Mouse (Mus musculus) MEL (cell line): ENCODE data around the gene Gpr143. TPM values are rescaled to one million over a fixed set of nuclear protein-coding genes. Genes with fewer than 3 reads are reported as not detected.

Experiments
- DNase-seq: peaks from one replicate; pipeline ENCODE4 v3.0.0; 2011; ENCODE audit warnings: low read depth, low spot score
- H3K27ac ChIP-seq: 2 replicates; pipeline ENCODE4 v1.5.1; 2012; ENCODE audit warnings: low read depth, mild to moderate bottlenecking, control low read depth, low read length, moderate library complexity; ENCODE audit not compliant: control insufficient read depth
- H3K27me3 ChIP-seq, 2 experiments: fragments of 150-350 bp in 1 of 2; sonication (generic) in 1 of 2; 2 replicates each; pipeline ENCODE4 v1.6.1; 2012; ENCODE audit warnings: low read length in 2 of 2, mild to moderate bottlenecking in 2 of 2, improper control_type of control experiment in 1 of 2, moderate library complexity in 1 of 2; ENCODE audit not compliant: insufficient read depth in 2 of 2, control insufficient read depth in 1 of 2
- H3K36me3 ChIP-seq, 2 experiments: 2 replicates each; pipeline ENCODE4 v1.6.1; 2012 to 2014; ENCODE audit warnings: low read length in 2 of 2, improper control_type of control experiment in 1 of 2, inconsistent platforms in 1 of 2, mild to moderate bottlenecking in 1 of 2; ENCODE audit not compliant: insufficient read depth in 2 of 2, control insufficient read depth in 1 of 2
- H3K4me1 ChIP-seq, 2 experiments: fragments of 150-350 bp in 1 of 2; sonication (generic) in 1 of 2; 2 replicates each; pipeline ENCODE4 v1.6.1; 2012; ENCODE audit warnings: low read length in 2 of 2, improper control_type of control experiment in 1 of 2, mild to moderate bottlenecking in 1 of 2; ENCODE audit not compliant: insufficient read depth in 2 of 2, control insufficient read depth in 1 of 2
- H3K4me3 ChIP-seq, 2 experiments: fragments of 150-350 bp in 1 of 2; sonication (generic) in 1 of 2; 2 replicates each; pipeline ENCODE4 v1.5.1; 2012; ENCODE audit warnings: low read depth in 2 of 2, low read length in 2 of 2, mild to moderate bottlenecking in 2 of 2, moderate library complexity in 2 of 2, control low read depth in 1 of 2, improper control_type of control experiment in 1 of 2; ENCODE audit not compliant: control insufficient read depth in 1 of 2, insufficient read depth in 1 of 2
- H3K79me2 ChIP-seq: 2 replicates; pipeline ENCODE4 v1.6.1; 2012; ENCODE audit warnings: mild to moderate bottlenecking, low read length, moderate library complexity; ENCODE audit not compliant: control insufficient read depth, poor library complexity, insufficient read depth
- H3K9ac ChIP-seq: 2 replicates; pipeline ENCODE4 v1.6.1; 2012; ENCODE audit warnings: low read depth, mild to moderate bottlenecking, control low read depth, low read length, moderate library complexity; ENCODE audit not compliant: control insufficient read depth, poor library complexity, severe bottlenecking
- H3K9me3 ChIP-seq: fragments of 150-350 bp; sonication (generic); replicated peaks from 2 replicates; pipeline ENCODE4 v1.6.1; 2012; ENCODE audit warnings: mild to moderate bottlenecking, low read length, improper control_type of control experiment, moderate library complexity; ENCODE audit not compliant: insufficient read depth
- BHLHE40 ChIP-seq: IDR thresholded peaks from 2 replicates; pipeline ENCODE4 v1.6.1; 2012; ENCODE audit warnings: low read depth, mild to moderate bottlenecking, inconsistent platforms, low read length, improper control_type of control experiment, borderline replicate concordance
- ETS1 ChIP-seq: IDR thresholded peaks from 2 replicates; pipeline ENCODE4 v1.6.1; 2012; ENCODE audit warnings: low read depth, mild to moderate bottlenecking, inconsistent platforms, low read length, improper control_type of control experiment, moderate library complexity
- GABPA ChIP-seq: IDR thresholded peaks from 2 replicates; pipeline ENCODE4 v1.6.1; 2012; ENCODE audit warnings: low read depth, mild to moderate bottlenecking, inconsistent platforms, low read length, improper control_type of control experiment, moderate library complexity
- HCFC1 ChIP-seq: IDR thresholded peaks from 2 replicates; pipeline ENCODE4 v1.6.1; 2012; ENCODE audit warnings: low read depth, mild to moderate bottlenecking, inconsistent platforms, low read length, improper control_type of control experiment, moderate library complexity
- KAT2A ChIP-seq: conservative IDR thresholded peaks from 2 replicates; pipeline ENCODE4 v1.6.1; 2012; ENCODE audit warnings: low read depth, low read length, improper control_type of control experiment, inconsistent platforms
- MAFK ChIP-seq: IDR thresholded peaks from 2 replicates; pipeline ENCODE4 v1.6.1; 2011; ENCODE audit warnings: low read depth, mild to moderate bottlenecking, low read length, improper control_type of control experiment, borderline replicate concordance
- MXI1 ChIP-seq: IDR thresholded peaks from 2 replicates; pipeline ENCODE4 v1.6.1; 2011; ENCODE audit warnings: mild to moderate bottlenecking, low read depth, low read length, improper control_type of control experiment
- MYB ChIP-seq: IDR thresholded peaks from 2 replicates; pipeline ENCODE4 v1.6.1; 2011; ENCODE audit warnings: mild to moderate bottlenecking, low read depth, low read length, improper control_type of control experiment
- MYC ChIP-seq: IDR thresholded peaks from 2 replicates; pipeline ENCODE4 v1.6.1; 2011; ENCODE audit warnings: low read depth, mild to moderate bottlenecking, low read length, improper control_type of control experiment, moderate library complexity
- NELFE ChIP-seq: IDR thresholded peaks from 2 replicates; pipeline ENCODE4 v1.6.1; 2011; ENCODE audit warnings: low read depth, low read length, improper control_type of control experiment
- POLR2A ChIP-seq, 2 experiments: IDR thresholded peaks; 2 replicates each; pipeline ENCODE4 v1.6.1; 2011 to 2012; ENCODE audit warnings: low read length in 2 of 2, mild to moderate bottlenecking in 2 of 2, control low read depth in 1 of 2, improper control_type of control experiment in 1 of 2, low read depth in 1 of 2, moderate library complexity in 1 of 2; ENCODE audit not compliant: control insufficient read depth in 1 of 2, insufficient read depth in 1 of 2, poor library complexity in 1 of 2
- TBP ChIP-seq: IDR thresholded peaks from 2 replicates; pipeline ENCODE4 v1.8.0; 2011; ENCODE audit warnings: low read depth, low read length, improper control_type of control experiment
- TCF12 ChIP-seq: IDR thresholded peaks from 2 replicates; pipeline ENCODE4 v1.6.1; 2014; ENCODE audit warnings: low read depth, mild to moderate bottlenecking, inconsistent platforms, low read length, improper control_type of control experiment, moderate library complexity
- USF2 ChIP-seq, 2 experiments: IDR thresholded peaks; 2 replicates each; pipeline ENCODE4 v1.6.1; 2011 to 2012; ENCODE audit warnings: improper control_type of control experiment in 2 of 2, low read length in 2 of 2, borderline replicate concordance in 1 of 2, inconsistent platforms in 1 of 2, low read depth in 1 of 2, mild to moderate bottlenecking in 1 of 2; ENCODE audit not compliant: insufficient read depth in 1 of 2
- ZC3H11A ChIP-seq: IDR thresholded peaks from 2 replicates; pipeline ENCODE4 v1.6.1; 2012; ENCODE audit warnings: low read depth, mild to moderate bottlenecking, inconsistent platforms, low read length, improper control_type of control experiment
- ZKSCAN1 ChIP-seq: IDR thresholded peaks from 2 replicates; pipeline ENCODE4 v1.6.1; 2012; ENCODE audit warnings: low read depth, mild to moderate bottlenecking, inconsistent platforms, low read length, improper control_type of control experiment, moderate library complexity
- ZMIZ1 ChIP-seq: IDR thresholded peaks from 2 replicates; pipeline ENCODE4 v1.6.1; 2012; ENCODE audit warnings: low read depth, mild to moderate bottlenecking, inconsistent platforms, low read length, improper control_type of control experiment, moderate library complexity
- ZNF384 ChIP-seq: IDR thresholded peaks from 2 replicates; pipeline ENCODE4 v1.6.1; 2012; ENCODE audit warnings: low read depth, mild to moderate bottlenecking, inconsistent platforms, low read length, improper control_type of control experiment
- polyA plus RNA-seq, 2 experiments: library from polyadenylated mRNA; stranded (reverse) in 1 of 2; unstranded in 1 of 2; fragments of >175 nt in 1 of 2; fragments of >200 nt in 1 of 2; gene quantifications; 2 replicates each; pipeline versions ENCODE4 v1.2.1 to v1.2.4; 2012; ENCODE audit warnings: low replicate concordance in 2 of 2, low read depth in 1 of 2; ENCODE audit not compliant: insufficient read length in 2 of 2, insufficient read depth in 1 of 2, missing spikeins in 1 of 2
- total RNA-seq: library from RNA; depleted of rRNA; stranded (reverse); fragments of 300-350 nt; gene quantifications from 2 replicates; pipeline ENCODE4 v1.2.3, GENCODE M21; 2012

Gene Gpr143
- total and polyA plus RNA-seq, 3 experiments: not detected

- Histone ChIP-seq H3K79me2 (no peaks in the 10 kb centered on the region), H3K4me3 (no peak overlapping the region), H3K27ac (no peak overlapping the region), H3K9me3 (no peaks in the 10 kb centered on the region), H3K27me3 (no peaks in the 10 kb centered on the region), H3K9ac (no peak overlapping the region), H3K4me1 (no peaks in the 10 kb centered on the region), H3K36me3 (no peaks in the 10 kb centered on the region)
- no peak for DNase-seq
- TF ChIP-seq MYB (no peak), USF2 (IDR thresholded peaks at IDR 0.05; ENCODE audit: borderline replicate concordance in 1 of 2, insufficient read depth in 1 of 2, low read depth in 1 of 2, low read length in 2 of 2) (no peak), POLR2A (IDR thresholded peaks at IDR 0.05; ENCODE audit: control insufficient read depth in 1 of 2, insufficient read depth in 1 of 2, low read depth in 1 of 2, low read length in 2 of 2, poor library complexity in 1 of 2) (no peak), TBP (no peak), MYC (no peak), HCFC1 (no peak), KAT2A (no peak), MXI1 (no peak), TCF12 (no peak), GABPA (no peak), MAFK (no peak), ZC3H11A (no peak), BHLHE40 (no peak), ZKSCAN1 (no peak), ZNF384 (no peak), ETS1 (no peak), ZMIZ1 (no peak)
These were observed 42.9 kb upstream of the Gpr143 start for GRCm38 (mm10) chrX:152738759-152739368.

GRCm38 (mm10) chrX:152743642-152744041, 38.1 kb upstream of the Gpr143 start:
- H3K27me3 ChIP-seq: no peaks in the 10 kb centered on the region
- H3K4me1 ChIP-seq: no peaks in the 10 kb centered on the region
- no peak overlapping the region for H3K27ac ChIP-seq
- H3K9me3 ChIP-seq: no peaks in the 10 kb centered on the region
- DNase-seq: no peak
- H3K9ac ChIP-seq: no peak overlapping the region
- no peak for TF ChIP-seq NELFE
- no peak for TF ChIP-seq MYB
- no peak for TF ChIP-seq ETS1
- H3K36me3 ChIP-seq: no peaks in the 10 kb centered on the region
- no peaks in the 10 kb centered on the region for H3K79me2 ChIP-seq
- no peak overlapping the region for H3K4me3 ChIP-seq
